Mouse (Mus musculus): ENCODE data around the gene Zmiz1.

Zmiz1 gene

DNA sequence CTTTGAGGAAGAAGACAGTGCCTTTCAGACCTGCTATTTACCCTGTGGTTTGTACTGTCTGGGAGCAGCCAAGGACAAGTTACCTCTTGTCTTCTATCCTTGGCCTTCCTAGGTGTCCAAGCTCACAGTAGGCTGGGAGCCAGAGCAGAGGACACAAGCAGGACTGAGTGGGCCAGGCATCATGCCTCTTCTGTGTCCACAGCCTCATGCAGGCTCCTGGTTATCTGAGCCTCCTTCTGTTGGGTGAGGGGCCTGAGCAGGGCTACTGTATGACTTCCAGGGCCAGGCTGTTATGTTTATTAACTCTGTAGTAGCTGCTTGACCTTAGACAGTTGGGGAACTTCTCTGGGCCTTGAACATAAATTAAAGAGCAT, 75.4 kb downstream of the Zmiz1 start:
- DNase-seq (ENCODE audit: low read depth, low spot score), result no peak

DNA sequence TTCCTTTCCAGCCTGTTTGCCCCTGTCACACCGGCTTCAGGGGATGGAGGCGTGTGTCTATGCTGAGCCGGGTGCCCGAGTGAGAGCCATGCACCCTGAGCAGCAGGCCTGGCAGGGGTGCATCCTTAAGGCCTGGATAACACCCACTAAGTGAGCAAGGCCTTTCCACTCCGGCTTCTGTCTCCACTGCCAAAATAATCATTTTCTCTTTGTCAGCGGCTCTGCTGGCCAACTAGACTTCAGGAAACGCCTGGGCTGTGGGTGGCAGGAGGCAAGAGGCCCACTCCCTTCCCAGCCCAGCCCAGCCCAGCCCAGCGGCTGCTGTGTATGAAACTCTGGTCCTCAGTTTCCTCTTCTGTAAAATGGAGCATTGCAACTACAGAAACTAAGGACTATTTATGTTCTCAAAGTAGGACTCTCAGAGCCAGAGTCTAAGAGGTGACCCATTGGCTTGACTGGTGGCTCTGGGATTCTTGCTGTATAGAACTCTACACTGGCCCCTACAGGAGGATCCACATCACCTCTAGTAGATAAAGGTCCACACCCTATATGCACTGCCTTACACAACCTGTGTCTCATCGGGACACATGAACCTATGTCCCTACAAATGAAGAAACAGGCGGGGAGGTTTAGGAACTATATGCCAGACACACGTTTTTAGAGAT, 76.1 kb downstream of the Zmiz1 start:
- DNase-seq (ENCODE audit: low read depth, low spot score), result no peak

DNA sequence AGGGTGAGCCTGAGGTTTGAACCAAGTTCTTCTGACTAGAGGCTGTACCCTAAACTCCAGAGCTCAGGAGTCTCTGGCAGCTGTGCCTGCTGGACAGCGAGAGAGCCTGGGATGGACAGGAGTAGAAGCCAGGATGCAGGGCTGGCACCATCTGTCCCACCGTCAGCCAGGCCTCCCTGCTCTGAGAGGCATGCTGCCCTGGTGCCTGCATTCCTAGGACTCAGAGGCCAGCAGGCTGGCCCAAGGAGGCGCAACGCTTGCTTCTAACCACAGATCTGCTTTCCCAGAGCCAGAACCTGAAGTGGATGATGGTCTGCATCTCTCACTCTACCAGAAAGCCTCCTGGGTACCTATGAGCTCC, 76.6 kb downstream of the Zmiz1 start:
- DNase-seq (ENCODE audit: low read depth, low spot score), result no peak

DNA sequence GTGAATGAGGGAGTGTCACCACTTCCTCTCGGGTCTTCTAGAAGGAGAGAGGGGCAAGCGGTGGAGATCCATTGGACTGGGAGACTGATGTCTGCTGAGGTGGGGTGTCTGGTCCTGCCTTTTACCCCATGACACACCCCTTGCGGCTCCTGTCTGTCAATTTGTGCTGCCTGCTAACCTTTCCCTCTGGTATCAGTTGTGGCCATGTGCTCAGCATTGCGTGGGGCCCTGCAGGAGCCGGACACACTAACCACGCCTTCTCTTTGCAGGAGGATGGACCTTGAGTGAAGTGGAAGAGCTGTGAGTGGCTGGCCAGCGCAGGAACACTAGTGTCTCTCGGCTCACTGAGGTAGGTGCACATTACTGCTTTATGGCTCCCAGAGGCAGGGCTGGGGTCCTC, 77.5 kb downstream of the Zmiz1 start:
- no peak for DNase-seq (ENCODE audit: low read depth, low spot score)

DNA sequence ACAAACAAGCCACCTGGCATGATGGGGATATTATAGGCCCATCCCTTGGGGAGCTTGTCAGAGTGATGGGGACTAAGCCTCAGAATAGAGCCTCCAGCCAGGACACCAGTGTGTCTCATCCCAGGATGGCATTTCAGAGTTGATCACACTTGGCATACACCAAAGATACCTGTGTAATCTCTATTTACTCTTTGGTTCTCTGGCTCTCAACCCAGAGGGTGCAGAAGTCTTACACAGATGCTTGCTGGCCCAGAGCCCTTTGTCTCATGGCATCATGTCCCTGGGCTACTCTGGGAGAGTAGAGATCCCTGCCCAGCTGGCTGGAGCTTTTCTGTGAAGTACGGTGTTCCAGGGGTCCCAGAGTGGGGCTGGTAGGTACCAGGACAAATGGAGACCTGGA, 78.4 kb downstream of the Zmiz1 start:
- no peak for DNase-seq (ENCODE audit: low read depth, low spot score)

DNA sequence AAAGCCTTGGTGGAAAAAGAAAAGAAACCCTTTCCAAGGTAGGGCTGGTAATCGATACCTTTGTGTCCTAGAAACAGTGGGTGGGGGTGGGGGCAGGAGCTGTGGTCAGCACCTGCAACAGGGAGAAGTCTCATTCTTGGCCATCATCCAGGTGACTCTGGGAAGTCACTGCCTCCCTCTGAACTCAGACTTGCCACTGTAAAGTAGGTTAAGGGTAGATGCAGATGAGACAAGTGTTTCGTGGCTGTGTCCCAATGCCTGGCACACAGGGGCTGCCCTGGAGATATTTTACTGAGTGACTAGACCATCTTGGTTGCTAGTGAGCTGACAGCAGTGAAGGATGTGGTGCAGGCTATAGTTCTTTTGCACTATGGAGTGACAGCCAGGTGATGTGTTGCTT, 79.5 kb downstream of the Zmiz1 start:
- no peak for DNase-seq (ENCODE audit: low read depth, low spot score)

DNA sequence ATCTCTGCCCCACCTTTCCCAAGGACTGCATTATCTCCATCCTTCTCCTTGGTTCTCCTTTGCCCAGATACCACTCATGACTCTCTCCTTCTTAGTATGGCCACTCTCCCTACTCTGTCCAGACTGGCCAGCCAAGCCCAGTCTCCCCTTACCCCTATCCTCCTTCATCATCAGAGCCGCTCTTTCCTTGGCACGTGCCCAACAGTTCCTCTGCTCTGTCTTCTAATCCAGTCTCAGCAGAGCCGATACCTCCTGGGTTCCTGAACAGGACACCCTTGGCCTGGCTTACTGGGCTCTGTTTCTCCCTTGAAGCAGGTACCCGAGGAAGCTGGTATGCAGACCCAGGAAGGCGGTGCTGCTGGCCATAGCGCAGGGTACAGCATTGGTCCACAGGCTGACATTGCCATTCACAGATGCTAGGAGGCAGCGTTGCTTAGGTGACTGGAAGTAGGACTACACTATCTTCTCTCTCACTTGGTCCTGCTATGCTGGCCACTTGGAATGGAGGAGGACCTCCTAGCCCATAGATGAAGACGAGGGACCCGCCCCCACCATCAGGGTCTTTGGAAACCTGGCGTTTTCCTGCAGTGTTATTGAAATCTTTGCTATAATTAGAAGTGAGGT, 80.6 kb downstream of the Zmiz1 start:
- DNase-seq (ENCODE audit: low read depth, low spot score), result no peak

DNA sequence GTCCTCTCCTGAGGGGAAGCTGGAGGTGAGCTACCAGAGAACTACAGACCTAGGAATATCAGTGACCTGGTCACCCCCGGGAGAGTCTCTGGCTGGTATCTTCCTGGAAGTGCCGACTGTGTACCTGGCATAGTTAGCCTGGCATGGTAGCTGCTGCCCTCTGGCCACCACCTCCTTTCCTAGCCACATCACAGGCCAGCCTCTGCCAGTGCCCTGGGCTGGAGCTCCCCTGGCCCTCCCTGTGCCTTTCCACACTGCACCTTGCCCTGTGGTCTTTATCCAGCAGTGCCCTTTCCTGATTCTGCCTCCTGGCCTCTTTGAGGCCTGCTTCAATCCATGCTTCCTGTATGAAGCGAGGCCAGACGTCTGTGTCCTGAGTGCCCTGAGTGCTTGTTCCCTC, 81.2 kb downstream of the Zmiz1 start:
- no peak for DNase-seq (ENCODE audit: low read depth, low spot score)

DNA sequence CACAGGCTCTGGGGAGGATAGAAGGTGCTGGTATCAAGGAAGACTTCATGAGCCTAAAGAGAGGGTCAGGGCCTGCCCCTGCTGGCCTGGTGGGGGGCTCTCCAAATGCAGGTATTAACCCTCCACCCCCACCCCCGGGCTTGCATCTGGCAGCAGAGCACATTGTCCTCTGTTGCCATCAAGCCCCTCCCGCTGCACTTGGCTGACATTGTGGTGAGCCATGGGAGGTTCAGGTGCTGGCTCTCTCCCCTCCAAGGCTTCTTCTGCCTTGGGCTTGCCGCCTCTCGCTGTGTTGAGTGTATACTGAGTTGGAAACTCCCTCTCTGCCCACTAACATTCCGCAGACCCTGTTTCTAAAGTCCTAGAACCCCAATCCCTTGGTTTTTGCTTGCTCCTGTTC, 82.2 kb downstream of the Zmiz1 start:
- no peak for DNase-seq (ENCODE audit: low read depth, low spot score)

DNA sequence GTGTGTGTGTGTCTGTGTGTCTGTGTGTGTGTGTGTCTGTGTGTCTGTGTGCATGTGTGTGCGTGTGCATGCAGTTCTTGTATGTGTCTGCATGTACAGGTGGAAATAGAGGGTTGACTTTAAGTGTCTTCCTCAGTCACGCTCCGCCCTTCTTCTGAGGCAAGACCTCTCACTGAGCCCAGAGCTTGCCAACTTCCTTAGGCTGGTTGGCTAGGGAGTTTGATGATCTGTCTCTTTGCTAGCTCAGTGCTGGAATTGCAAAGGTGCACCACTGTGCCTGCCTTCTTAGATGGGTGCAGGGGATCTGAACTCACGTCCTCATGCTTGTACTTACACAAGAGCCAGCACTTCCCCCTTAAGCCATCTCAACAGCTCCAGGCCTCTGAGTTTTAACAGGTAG, 84.1 kb downstream of the Zmiz1 start:
- no peak for DNase-seq (ENCODE audit: low read depth, low spot score)

DNA sequence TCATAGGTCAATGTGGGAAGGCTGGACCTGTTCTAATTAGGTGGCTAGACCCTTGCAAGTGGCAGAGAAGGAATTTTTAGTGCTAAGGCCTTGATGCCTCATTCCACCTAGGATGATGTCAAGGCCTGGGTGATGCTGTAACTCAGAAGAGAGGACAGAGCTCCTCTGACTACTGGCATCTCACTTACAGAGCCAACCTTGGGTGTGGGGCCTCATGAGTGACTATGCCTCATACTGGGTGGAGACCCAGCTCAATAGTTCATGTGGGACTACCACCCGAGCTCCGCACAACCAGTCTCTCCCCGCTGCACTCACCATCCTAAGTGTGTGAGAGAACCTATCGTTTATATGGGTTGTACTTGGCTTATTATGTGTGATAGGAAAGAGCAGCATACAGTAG, 84.9 kb downstream of the Zmiz1 start:
- DNase-seq (ENCODE audit: low read depth, low spot score), result no peak

DNA sequence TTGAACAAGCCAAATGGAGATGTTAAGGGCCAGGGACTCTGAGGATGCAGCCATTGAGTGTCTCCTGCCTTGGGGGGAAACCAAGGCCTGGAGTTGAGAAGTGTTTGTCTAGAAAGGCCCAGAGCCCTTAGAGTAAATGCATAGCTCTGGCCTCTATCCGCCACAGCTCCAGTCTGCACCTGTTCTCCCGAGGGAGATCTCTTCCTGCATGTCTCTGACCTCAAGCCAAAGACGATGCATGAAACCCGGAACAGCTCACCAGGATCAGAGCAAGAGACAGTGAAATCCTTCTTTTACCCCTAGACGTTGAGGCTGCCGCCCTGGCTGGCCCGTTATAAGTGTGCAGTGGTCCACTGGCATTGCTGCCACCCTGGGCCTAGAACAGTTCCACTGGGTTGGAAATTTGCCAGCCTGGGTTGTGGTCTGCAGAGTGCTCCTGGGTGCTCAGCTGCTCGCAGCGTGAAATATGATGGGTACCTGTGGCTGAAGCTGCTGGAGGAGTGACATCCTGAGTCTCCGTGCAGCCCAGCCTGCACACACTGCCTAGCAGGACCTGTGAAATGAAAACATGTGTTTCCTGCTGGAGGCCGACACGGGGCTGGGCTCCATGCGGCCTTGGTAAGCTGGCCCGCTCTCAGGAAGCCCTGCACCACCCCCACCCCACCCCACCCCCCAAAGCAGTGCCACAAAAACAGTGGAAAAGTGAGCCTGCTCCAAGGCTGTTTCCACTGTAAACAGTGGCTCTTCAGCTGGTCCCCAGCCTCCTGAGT, 88.1 kb downstream of the Zmiz1 start:
- DNase-seq (ENCODE audit: low read depth, low spot score), result no peak

DNA sequence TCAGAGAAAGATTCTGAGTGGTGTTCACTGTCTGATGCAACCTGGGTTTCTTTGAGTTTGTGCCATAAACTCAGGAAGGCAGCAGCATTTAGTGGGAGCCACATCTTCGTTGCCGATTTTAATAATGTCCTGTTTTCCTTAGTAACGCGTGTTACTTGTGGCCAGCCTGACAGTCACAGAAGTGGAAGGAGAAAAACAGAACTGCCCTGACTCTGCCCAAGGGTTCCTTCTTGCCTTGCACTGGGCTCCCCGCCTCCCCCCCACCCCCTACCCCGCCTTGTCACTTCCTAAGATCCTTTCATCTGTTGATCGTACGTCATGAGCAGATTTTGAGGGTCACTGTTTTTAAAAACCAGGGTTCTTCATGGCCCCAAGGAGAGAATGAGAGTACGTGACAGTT, 88.9 kb downstream of the Zmiz1 start:
- DNase-seq (ENCODE audit: low read depth, low spot score), result no peak

DNA sequence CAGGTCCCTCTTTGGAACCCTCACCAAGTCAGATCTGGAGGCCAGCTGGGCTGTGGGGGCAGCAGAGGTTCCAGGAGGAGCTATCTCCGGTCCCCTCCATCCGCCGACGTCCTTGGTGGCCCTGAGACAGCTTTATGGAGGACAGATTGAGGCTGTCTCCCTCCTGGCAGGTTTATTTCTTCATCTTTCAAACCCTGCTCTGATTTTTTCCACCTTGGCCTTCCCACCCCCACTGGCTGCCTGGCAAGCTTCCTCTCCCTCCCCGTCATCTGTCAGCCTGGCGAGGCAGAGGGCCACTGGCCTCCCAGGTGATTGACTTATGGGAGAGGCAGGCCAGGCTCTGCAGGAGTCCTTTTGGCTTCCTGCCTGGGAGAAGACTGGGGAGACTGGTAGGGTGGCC, 89.7 kb downstream of the Zmiz1 start:
- DNase-seq (ENCODE audit: low read depth, low spot score), result no peak

DNA sequence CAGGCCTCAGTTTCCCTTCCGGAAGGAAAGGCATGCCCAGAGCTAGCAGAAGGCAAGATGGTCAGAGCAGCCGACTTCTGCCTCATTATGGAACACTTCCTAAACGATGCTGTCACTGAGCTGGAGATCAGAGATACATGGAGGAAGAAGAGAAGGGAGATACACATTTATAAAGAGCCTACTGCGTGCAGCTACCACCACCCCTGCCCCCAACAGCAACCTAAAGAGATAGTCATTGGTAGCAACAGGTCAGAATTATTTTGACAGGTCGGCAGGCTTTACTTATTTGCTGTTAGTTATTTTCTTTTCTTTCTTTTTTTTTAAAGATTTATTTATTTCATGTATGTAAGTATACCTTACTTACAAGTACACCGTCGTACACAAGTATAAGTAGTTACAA, 90.1 kb downstream of the Zmiz1 start:
- no peak for DNase-seq (ENCODE audit: low read depth, low spot score)

DNA sequence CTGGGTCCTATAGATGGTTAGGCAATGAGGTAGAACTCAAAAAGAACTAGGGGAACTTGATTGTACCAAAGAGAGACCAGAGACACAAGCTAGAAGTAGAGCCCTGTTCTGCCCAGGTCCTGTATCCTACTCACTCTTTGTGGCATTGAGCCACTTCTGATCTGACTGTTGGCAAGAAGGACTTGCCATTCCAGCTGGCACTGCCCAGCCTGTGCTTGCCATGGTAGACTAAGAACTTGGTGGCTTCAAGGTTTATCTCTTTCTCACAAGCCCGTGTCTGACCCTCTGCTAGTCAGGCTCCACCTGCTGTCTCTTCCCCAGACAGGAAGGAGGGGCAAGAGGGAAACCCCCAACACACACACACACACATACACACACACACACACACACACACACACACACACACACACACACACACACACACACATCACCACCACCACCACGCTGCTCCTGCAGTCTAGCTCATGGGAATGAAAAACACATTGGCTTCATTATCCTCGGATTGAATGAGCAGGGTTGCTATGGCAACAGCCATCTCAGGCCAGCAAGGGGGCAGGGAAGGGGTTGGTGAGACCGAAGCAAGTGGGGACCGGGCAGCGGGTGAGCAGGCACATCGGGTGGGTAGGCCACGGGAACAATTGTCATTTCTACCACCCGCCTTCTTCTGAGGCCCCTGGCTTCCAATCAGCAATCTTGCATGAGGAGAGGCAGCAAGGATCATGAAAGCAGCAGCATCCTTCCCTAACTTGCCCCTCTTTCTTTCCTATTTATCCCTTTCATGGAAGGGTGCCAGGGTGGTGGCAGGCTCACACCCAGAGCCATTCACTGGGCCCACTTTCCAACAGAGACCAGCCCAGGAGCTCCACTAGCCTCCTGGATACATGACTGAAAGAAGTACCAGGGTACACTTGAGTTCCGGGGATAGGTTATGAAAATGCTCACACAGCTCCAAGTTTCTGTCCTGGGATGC, 91.2 kb downstream of the Zmiz1 start:
- no peak for DNase-seq (ENCODE audit: low read depth, low spot score)

DNA sequence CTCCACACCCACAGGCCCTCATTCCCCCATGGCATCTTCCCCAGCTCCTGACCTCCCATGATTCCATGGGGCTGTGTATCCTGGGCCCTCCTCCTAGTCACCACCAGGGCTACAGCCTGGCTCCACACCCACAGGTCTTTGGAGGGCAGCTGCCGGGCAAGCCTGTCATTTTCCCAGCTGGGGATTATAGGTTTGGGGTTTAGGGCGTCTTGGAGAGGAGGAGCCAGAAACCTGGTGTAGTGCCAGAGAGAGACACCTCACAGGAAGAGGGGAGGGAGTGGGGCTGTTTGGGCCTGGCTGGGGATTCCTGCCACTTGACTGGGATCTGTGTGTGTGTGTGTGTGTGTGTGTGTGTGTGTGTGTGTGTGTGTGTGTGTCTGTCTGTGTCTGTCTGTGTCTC, 92.7 kb downstream of the Zmiz1 start:
- DNase-seq (ENCODE audit: low read depth, low spot score), result no peak

DNA sequence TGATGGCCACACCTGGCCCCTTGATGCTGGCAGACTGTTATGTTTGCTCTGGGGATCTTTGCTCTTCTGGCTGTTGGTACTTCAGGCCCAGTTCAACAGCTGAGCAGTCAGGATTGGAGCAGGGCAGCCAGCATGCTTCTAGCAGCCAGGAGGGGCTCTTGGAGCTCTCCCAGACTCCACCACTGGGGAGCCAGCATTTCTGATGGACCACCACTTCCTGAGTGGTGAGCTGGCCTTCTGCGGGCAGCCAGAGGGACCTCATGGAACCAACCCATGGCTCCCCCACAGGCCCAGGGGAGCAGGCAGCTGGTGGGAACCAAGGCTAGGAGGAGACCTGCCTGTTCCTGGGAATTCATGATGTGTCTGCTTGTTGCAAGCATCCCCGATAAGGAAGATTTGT, 94.4 kb downstream of the Zmiz1 start:
- DNase-seq (ENCODE audit: low read depth, low spot score), result no peak

DNA sequence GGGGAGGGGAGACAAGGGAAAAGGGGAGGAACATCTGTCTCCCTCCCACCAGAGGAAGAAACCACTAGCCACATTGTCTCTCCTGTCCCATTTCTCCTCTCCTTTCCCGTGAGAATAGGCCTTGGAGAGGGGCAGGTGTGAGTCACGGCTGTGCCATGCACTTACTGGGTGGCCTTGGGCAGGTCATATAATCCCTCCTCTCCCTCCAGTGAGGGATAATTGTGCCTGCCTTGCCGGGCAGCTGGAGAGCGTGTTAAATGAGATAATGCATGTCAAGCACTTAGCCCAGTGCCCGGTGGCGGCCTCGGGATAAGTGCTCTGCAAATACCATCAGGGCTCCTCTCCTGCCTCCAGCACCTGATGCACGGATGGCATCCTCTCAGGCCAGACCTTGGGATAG, 95.8 kb downstream of the Zmiz1 start:
- DNase-seq (ENCODE audit: low read depth, low spot score), result no peak

DNA sequence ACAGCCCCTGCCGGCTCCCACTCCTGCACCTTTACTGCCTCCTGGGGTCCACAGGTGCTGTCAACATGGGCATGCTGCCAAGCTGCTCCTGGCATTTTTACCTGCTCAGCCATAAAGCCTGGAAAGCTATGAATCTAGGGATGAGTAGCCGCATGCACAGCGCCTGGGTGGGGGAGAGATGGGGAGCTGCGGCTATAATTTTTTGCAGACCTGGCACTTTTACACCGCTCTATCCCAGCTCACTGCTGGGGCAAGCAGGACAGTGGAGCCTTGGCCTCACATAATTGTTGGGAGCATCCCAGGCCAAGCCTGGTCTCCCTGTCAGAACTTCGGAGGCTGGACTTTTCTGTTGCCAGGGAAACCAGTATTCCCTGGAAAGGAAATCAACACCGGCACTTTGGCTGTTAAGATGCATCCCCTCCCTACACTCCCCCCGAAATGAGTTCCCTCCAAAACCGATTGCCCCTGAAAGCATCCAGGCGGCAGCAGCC, 96.4 kb downstream of the Zmiz1 start:
- DNase-seq (ENCODE audit: low read depth, low spot score), result no peak

DNA sequence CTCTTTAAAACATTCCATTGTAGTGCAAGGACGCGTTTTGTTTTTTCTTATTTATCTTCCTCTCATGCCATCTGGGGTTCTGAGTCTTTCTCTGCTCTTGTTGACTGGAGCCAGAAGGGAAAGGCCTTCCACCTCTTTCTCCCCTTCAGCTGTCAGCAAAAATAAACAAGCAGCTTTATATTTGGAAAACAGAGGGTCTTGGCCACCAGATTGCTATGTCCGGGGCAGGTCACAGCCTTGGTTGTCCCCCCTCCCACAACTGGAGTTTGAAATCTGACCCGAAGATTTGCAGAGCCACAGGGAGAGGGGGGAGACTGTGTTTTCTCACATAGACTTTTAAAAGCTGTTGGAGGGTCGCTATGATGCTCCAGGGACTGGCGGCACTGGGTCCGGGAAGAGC, 96.9 kb downstream of the Zmiz1 start:
- no peak for DNase-seq (ENCODE audit: low read depth, low spot score)

DNA sequence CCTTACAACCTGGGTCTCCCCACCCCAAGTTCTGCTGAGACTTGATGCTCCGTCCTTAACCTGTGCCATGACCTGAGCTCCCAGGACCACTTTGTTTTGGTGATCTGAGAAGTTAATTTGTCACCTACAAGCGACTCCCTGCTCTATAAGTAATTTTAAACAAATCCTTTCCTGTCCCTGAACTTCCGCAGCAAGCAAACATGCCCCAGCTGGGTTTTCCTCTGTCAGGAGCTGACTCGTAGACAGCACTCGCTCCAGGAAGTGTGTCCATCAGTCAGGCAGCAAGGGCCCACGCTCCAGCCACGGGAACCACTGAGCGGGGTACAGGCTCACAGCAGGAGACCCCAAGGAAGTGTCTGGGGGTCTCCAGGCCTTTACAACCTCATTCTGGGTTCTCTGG, 98.0 kb downstream of the Zmiz1 start:
- DNase-seq (ENCODE audit: low read depth, low spot score), result no peak
